Mouse (Mus musculus): Measurements from ENCODE around the gene Doc2a. TPM values are rescaled to one million over a fixed set of nuclear protein-coding genes. Genes with fewer than 3 reads are reported as not detected.

Gene Doc2a
- polyA plus RNA-seq (2015; fragmentation: Nextera tagmentation; extraction: Ambion mirVana), result 24.2 and 35.8 TPM in 2 replicates

- H3K4me1 ChIP-seq (ENCODE audit: control insufficient read depth, insufficient read depth, low read length), result peaks cover 16% of the 10 kb centered on the region
- ATAC-seq, result no peak
- peak within 1 kb of the TSS; percentile 72 for H3K4me3 ChIP-seq (ENCODE audit: low read depth, low read length)
- H3K27me3 ChIP-seq (ENCODE audit: control insufficient read depth, insufficient read depth, low read depth, low read length), result peaks cover 5% of the 10 kb centered on the region; the same call in 1 of the 2 replicates
- WGBS, result 15% methylated on average over 4 of the region's 4 CpGs
- H3K9me3 ChIP-seq (replicated peaks; ENCODE audit: control insufficient read depth, low read length, poor library complexity, severe bottlenecking), result no peaks in the 10 kb centered on the region
- no peaks in the 10 kb centered on the region; the same call in 1 of the 2 replicates for H3K36me3 ChIP-seq (ENCODE audit: control insufficient read depth, insufficient read depth, low read length)
- peak within 1 kb of the TSS; percentile 84 for H3K9ac ChIP-seq (ENCODE audit: low read depth, low read length)
- peak within 1 kb of the TSS; percentile 47 for H3K27ac ChIP-seq (ENCODE audit: low read length)
- H3K4me2 ChIP-seq (ENCODE audit: low read length), result peak within 1 kb of the TSS; percentile 99
Measured at GRCm38 (mm10) chr7:126847116-126847420, at the start of gene Doc2a. TSS of gene Doc2a (plus strand) at chr7:126847416.

GRCm38 (mm10) chr7:126798127-126799049, 48.8 kb upstream of the Doc2a start:
- H3K4me3 ChIP-seq (ENCODE audit: low read depth, low read length), result peak overlapping the region; percentile 88
- 1% methylated on average over 39 of the region's 40 CpGs for WGBS
- peaks cover 9% of the 10 kb centered on the region for H3K36me3 ChIP-seq (ENCODE audit: control insufficient read depth, insufficient read depth, low read length)
- H3K9ac ChIP-seq (ENCODE audit: low read depth, low read length), result peak overlapping the region; percentile 90
- peaks cover 28% of the 10 kb centered on the region for H3K4me1 ChIP-seq (ENCODE audit: control insufficient read depth, insufficient read depth, low read length)
- ATAC-seq, result no peak
- no peaks in the 10 kb centered on the region for H3K27me3 ChIP-seq (ENCODE audit: control insufficient read depth, insufficient read depth, low read depth, low read length)
- no peaks in the 10 kb centered on the region for H3K9me3 ChIP-seq (replicated peaks; ENCODE audit: control insufficient read depth, low read length, poor library complexity, severe bottlenecking)
- peak overlapping the region; percentile 96 for H3K27ac ChIP-seq (ENCODE audit: low read length)
- H3K4me2 ChIP-seq (ENCODE audit: low read length), result peak overlapping the region; percentile 83

GRCm38 (mm10) chr7:126799050-126799467, 48.2 kb upstream of the Doc2a start:
- H3K9ac ChIP-seq (ENCODE audit: low read depth, low read length), result peak overlapping the region; percentile 90
- H3K36me3 ChIP-seq (ENCODE audit: control insufficient read depth, insufficient read depth, low read length), result peaks cover 9% of the 10 kb centered on the region
- peak overlapping the region; percentile 88 for H3K4me3 ChIP-seq (ENCODE audit: low read depth, low read length)
- no peaks in the 10 kb centered on the region for H3K27me3 ChIP-seq (ENCODE audit: control insufficient read depth, insufficient read depth, low read depth, low read length)
- under 1% methylated on average over 25 of the region's 36 CpGs for WGBS
- peaks cover 28% of the 10 kb centered on the region for H3K4me1 ChIP-seq (ENCODE audit: control insufficient read depth, insufficient read depth, low read length)
- H3K27ac ChIP-seq (ENCODE audit: low read length), result peak overlapping the region; percentile 96
- no peaks in the 10 kb centered on the region for H3K9me3 ChIP-seq (replicated peaks; ENCODE audit: control insufficient read depth, low read length, poor library complexity, severe bottlenecking)
- peak overlapping the region; percentile 93 for H3K4me2 ChIP-seq (ENCODE audit: low read length)
- ATAC-seq, result peak; percentile 95

DNA sequence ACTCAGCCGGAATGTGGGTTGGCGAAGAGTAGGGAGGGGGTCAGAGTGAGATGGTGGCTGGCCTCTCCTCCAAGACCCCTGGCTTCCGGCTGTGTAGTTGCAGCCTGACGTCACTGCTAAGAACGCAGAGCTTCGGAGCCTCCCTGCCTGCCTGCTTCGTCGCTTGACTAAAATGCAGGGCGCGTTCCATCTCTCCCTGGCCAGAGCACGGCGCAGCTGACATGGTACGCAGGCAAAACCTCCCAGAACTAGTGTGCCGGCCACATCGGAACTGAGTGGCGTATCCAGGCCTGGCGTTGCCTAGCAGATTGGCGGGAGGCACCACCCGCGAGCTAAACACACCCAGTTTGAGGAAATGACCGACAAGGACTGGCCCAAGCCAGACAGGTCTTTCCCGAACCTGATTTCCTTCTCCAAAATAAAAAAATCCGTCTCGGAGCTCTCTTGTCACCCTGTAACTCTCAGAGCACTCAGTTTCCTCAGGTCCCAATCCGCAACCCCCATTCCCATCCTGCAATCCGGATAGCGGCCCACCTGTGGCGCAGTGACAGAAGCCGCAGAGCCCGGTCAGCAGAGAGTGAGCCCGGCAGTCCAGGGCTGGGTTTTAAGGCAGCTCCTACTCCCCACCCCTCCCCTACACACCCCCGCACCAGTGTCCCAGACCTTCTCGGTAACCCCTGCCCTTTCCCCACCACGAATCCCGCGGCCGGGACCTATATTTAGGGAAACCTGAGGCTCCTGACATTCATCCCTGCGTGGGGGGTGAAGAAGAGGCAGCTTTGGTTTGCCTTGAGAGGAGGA, 47.5 kb upstream of the Doc2a start:
- Histone ChIP-seq H3K4me2 (ENCODE audit: low read length) (peak overlapping the region; percentile 93), H3K4me1 (ENCODE audit: control insufficient read depth, insufficient read depth, low read length) (peaks cover 28% of the 10 kb centered on the region), H3K27ac (ENCODE audit: low read length) (peak overlapping the region; percentile 96), H3K9ac (ENCODE audit: low read depth, low read length) (peak overlapping the region; percentile 85), H3K27me3 (ENCODE audit: control insufficient read depth, insufficient read depth, low read depth, low read length) (no peaks in the 10 kb centered on the region), H3K9me3 (replicated peaks; ENCODE audit: control insufficient read depth, low read length, poor library complexity, severe bottlenecking) (no peaks in the 10 kb centered on the region), H3K36me3 (ENCODE audit: control insufficient read depth, insufficient read depth, low read length) (peaks cover 9% of the 10 kb centered on the region), H3K4me3 (ENCODE audit: low read depth, low read length) (peak overlapping the region; percentile 88)
- ATAC-seq, result peak; percentile 92
- 1% methylated on average over 38 of the region's 38 CpGs for WGBS

GRCm38 (mm10) chr7:126800269-126801056, 46.8 kb upstream of the Doc2a start:
- H3K36me3 ChIP-seq (ENCODE audit: control insufficient read depth, insufficient read depth, low read length), result peaks cover 8% of the 10 kb centered on the region
- peaks cover 28% of the 10 kb centered on the region for H3K4me1 ChIP-seq (ENCODE audit: control insufficient read depth, insufficient read depth, low read length)
- H3K27ac ChIP-seq (ENCODE audit: low read length), result peak overlapping the region; percentile 96
- WGBS, result 44% methylated on average over 5 of the region's 5 CpGs
- H3K4me2 ChIP-seq (ENCODE audit: low read length), result peak overlapping the region; percentile 93
- peak overlapping the region; percentile 85 for H3K9ac ChIP-seq (ENCODE audit: low read depth, low read length)
- no peaks in the 10 kb centered on the region for H3K27me3 ChIP-seq (ENCODE audit: control insufficient read depth, insufficient read depth, low read depth, low read length)
- no peak for ATAC-seq
- H3K4me3 ChIP-seq (ENCODE audit: low read depth, low read length), result peak overlapping the region; percentile 88
- no peaks in the 10 kb centered on the region for H3K9me3 ChIP-seq (replicated peaks; ENCODE audit: control insufficient read depth, low read length, poor library complexity, severe bottlenecking)

- 98% methylated on average over 16 of the region's 16 CpGs for WGBS
- Histone ChIP-seq H3K4me3 (ENCODE audit: low read depth, low read length) (no peak overlapping the region), H3K9ac (ENCODE audit: low read depth, low read length) (no peak overlapping the region), H3K4me1 (ENCODE audit: control insufficient read depth, insufficient read depth, low read length) (peaks cover 28% of the 10 kb centered on the region), H3K27me3 (ENCODE audit: control insufficient read depth, insufficient read depth, low read depth, low read length) (no peaks in the 10 kb centered on the region), H3K36me3 (ENCODE audit: control insufficient read depth, insufficient read depth, low read length) (peaks cover 4% of the 10 kb centered on the region), H3K27ac (ENCODE audit: low read length) (no peak overlapping the region), H3K4me2 (ENCODE audit: low read length) (no peak overlapping the region), H3K9me3 (replicated peaks; ENCODE audit: control insufficient read depth, low read length, poor library complexity, severe bottlenecking) (no peaks in the 10 kb centered on the region)
- no peak for ATAC-seq
Measured at GRCm38 (mm10) chr7:126801057-126801422, 46.2 kb upstream of the Doc2a start.

GRCm38 (mm10) chr7:126802134-126802889, 44.9 kb upstream of the Doc2a start:
- Histone ChIP-seq H3K9ac (ENCODE audit: low read depth, low read length) (no peak overlapping the region), H3K9me3 (replicated peaks; ENCODE audit: control insufficient read depth, low read length, poor library complexity, severe bottlenecking) (no peaks in the 10 kb centered on the region), H3K27me3 (ENCODE audit: control insufficient read depth, insufficient read depth, low read depth, low read length) (no peaks in the 10 kb centered on the region), H3K36me3 (ENCODE audit: control insufficient read depth, insufficient read depth, low read length) (no peaks in the 10 kb centered on the region), H3K27ac (ENCODE audit: low read length) (no peak overlapping the region), H3K4me1 (ENCODE audit: control insufficient read depth, insufficient read depth, low read length) (peaks cover 21% of the 10 kb centered on the region), H3K4me3 (ENCODE audit: low read depth, low read length) (no peak overlapping the region), H3K4me2 (ENCODE audit: low read length) (no peak overlapping the region)
- no peak for ATAC-seq
- 89% methylated on average over 11 of the region's 11 CpGs for WGBS

GRCm38 (mm10) chr7:126803181-126803580, 44.0 kb upstream of the Doc2a start:
- WGBS, result 91% methylated on average over 6 of the region's 6 CpGs

More at GRCm38 (mm10) chr7:126803181-126803580, 44.0 kb upstream of the Doc2a start:
- no peaks in the 10 kb centered on the region for H3K27me3 ChIP-seq (ENCODE audit: control insufficient read depth, insufficient read depth, low read depth, low read length)
- ATAC-seq, result no peak
- H3K36me3 ChIP-seq (ENCODE audit: control insufficient read depth, insufficient read depth, low read length), result no peaks in the 10 kb centered on the region
- H3K4me3 ChIP-seq (ENCODE audit: low read depth, low read length), result no peak overlapping the region
- peaks cover 20% of the 10 kb centered on the region for H3K4me1 ChIP-seq (ENCODE audit: control insufficient read depth, insufficient read depth, low read length)
- no peak overlapping the region for H3K4me2 ChIP-seq (ENCODE audit: low read length)
- H3K9ac ChIP-seq (ENCODE audit: low read depth, low read length), result no peak overlapping the region
- no peak overlapping the region for H3K27ac ChIP-seq (ENCODE audit: low read length)
- H3K9me3 ChIP-seq (replicated peaks; ENCODE audit: control insufficient read depth, low read length, poor library complexity, severe bottlenecking), result no peaks in the 10 kb centered on the region

Measured in midbrain, embryonic 16.5 days (tissue).